Comparison of ENCODE assay signal across 12 mouse cellular contexts in the genomic region with DNA sequence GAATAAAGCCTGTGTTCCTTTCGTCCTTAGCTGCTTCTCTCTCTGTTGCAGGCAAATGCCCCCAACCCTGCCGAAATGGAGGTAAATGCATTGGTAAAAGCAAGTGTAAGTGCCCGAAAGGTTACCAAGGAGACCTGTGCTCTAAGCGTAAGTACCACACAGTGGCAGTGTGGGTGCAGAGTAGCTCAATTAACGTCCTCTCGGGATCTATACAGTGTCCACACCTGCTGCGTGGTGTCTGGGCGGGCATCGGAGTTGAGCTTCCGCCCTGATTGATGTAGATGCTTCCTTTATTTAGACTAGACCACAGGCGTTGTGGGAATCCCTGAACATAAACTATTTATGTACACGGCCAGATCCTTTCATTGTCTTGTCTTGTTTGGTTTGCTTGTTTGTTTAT.
A peak's percentile ranks its signal among the peaks of the same experiment; 100 is the strongest.
DNase-seq lines count a peak whose midpoint lies in the region; ATAC-seq and TF ChIP-seq lines count a peak whose summit lies in the region.
"Had no signal": no experiment of that assay in that cellular context is flagged by ENCODE, and none has a peak within 500 bp of the region (broad histone marks: within the 10 kb centered on the region; RNA-seq: fewer than 3 reads in every experiment).

No protein-coding gene starts in this region.

- H3K4me3 ChIP-seq in layer of hippocampus, adult 2 months, result no peak overlapping the region
- H3K4me3 ChIP-seq in intestine, embryonic 15.5 days (replicated peaks), result no peak overlapping the region
- H3K4me3 ChIP-seq in lung, embryonic 14.5 days (ENCODE audit: low read depth, low read length), result no peak overlapping the region
- H3K4me3 ChIP-seq in neural tube, embryonic 15.5 days (replicated peaks), result peak overlapping the region; percentile 25
- H3K4me3 ChIP-seq: forebrain, embryonic 12.5 days; liver, embryonic 13.5 days had no signal

- H3K27ac ChIP-seq in layer of hippocampus, adult 2 months, result no peak overlapping the region
- no peak overlapping the region for H3K27ac ChIP-seq in intestine, embryonic 15.5 days
- no peak overlapping the region for H3K27ac ChIP-seq in lung, embryonic 14.5 days (ENCODE audit: low read depth)
- H3K27ac ChIP-seq in neural tube, embryonic 15.5 days (replicated peaks), result no peak overlapping the region
- H3K27ac ChIP-seq: forebrain, embryonic 12.5 days; liver, embryonic 13.5 days had no signal

- H3K4me2 ChIP-seq in intestine, embryonic 15.5 days (replicated peaks), result peak overlapping the region; percentile 9; the same call in 1 of the 2 replicates
- H3K4me2 ChIP-seq in lung, embryonic 14.5 days, result peak overlapping the region; percentile 37
- peak overlapping the region; percentile 50 for H3K4me2 ChIP-seq in neural tube, embryonic 15.5 days
- H3K4me2 ChIP-seq: forebrain, embryonic 12.5 days; liver, embryonic 13.5 days had no signal

- WGBS in intestine, embryonic 15.5 days, result 29% methylated on average over 12 of the region's 12 CpGs
- 32% methylated on average over 12 of the region's 12 CpGs for WGBS in lung, embryonic 14.5 days
- WGBS in neural tube, embryonic 15.5 days, result 30% methylated on average over 12 of the region's 12 CpGs

- no peak for ATAC-seq in intestine, embryonic 15.5 days
- ATAC-seq in lung, embryonic 14.5 days (ENCODE audit: insufficient read depth), result peak; percentile 52; the same call in 1 of the 2 replicates
- ATAC-seq in neural tube, embryonic 15.5 days (ENCODE audit: low FRiP score), result no peak
- ATAC-seq in CD4-positive, CD25-positive, alpha-beta regulatory T cell, adult 4 months, result no peak

- H3K36me3 ChIP-seq in intestine, embryonic 15.5 days, result no peaks in the 10 kb centered on the region
- H3K36me3 ChIP-seq in lung, embryonic 14.5 days (ENCODE audit: insufficient read depth), result no peaks in the 10 kb centered on the region
- no peaks in the 10 kb centered on the region for H3K36me3 ChIP-seq in neural tube, embryonic 15.5 days
- H3K36me3 ChIP-seq: forebrain, embryonic 12.5 days; liver, embryonic 13.5 days had no signal

- no peak for DNase-seq in layer of hippocampus, adult 2 months (ENCODE audit: low spot score in 2 of 2)
- no peak for DNase-seq in layer of hippocampus, postnatal 36 days
- DNase-seq in lung, embryonic 14.5 days, result peak; percentile 51
- no peak for DNase-seq in adrenal gland, adult 2 months
- DNase-seq: cerebellum, adult 11 months; kidney, adult 2 months; liver, embryonic 13.5 days; thymus, adult 18-20 months had no signal

- H3K9me3 ChIP-seq in intestine, embryonic 15.5 days, result no peaks in the 10 kb centered on the region
- no peaks in the 10 kb centered on the region for H3K9me3 ChIP-seq in lung, embryonic 14.5 days (ENCODE audit: low read depth, low read length)
- H3K9me3 ChIP-seq in neural tube, embryonic 15.5 days (replicated peaks), result no peaks in the 10 kb centered on the region
- H3K9me3 ChIP-seq: forebrain, embryonic 12.5 days; liver, embryonic 13.5 days had no signal

- peak; percentile 12; the same call in 1 of the 2 replicates for TF ChIP-seq CTCF in layer of hippocampus, adult 2 months (conservative IDR thresholded peaks at IDR 0.05)
- TF ChIP-seq CTCF in lung, embryonic 14.5 days (IDR thresholded peaks at IDR 0.05; ENCODE audit: low read depth), result peak; percentile 43

- H3K9ac ChIP-seq in intestine, embryonic 15.5 days, result no peak overlapping the region
- H3K9ac ChIP-seq in lung, embryonic 14.5 days, result no peak overlapping the region
- 0 out of 2 replicates have a peak overlapping the region, but pooled peaks have one; percentile 18 for H3K9ac ChIP-seq in neural tube, embryonic 15.5 days (replicated peaks)
- H3K9ac ChIP-seq: forebrain, embryonic 12.5 days; liver, embryonic 13.5 days had no signal

- H3K4me1 ChIP-seq in intestine, embryonic 15.5 days (replicated peaks), result no peaks in the 10 kb centered on the region
- no peaks in the 10 kb centered on the region; the same call in 1 of the 2 replicates for H3K4me1 ChIP-seq in lung, embryonic 14.5 days (ENCODE audit: insufficient read depth)
- H3K4me1 ChIP-seq in neural tube, embryonic 15.5 days, result peaks cover 11% of the 10 kb centered on the region
- H3K4me1 ChIP-seq: forebrain, embryonic 12.5 days; liver, embryonic 13.5 days had no signal

- no peaks in the 10 kb centered on the region for H3K27me3 ChIP-seq in intestine, embryonic 15.5 days (replicated peaks)
- H3K27me3 ChIP-seq in lung, embryonic 14.5 days (ENCODE audit: insufficient read depth, low read length), result no peaks in the 10 kb centered on the region
- H3K27me3 ChIP-seq in neural tube, embryonic 15.5 days (replicated peaks), result no peaks in the 10 kb centered on the region
- H3K27me3 ChIP-seq: liver, embryonic 13.5 days had no signal
